Comparison of ENCODE assay signal across 10 mouse cellular contexts in the genomic region with DNA sequence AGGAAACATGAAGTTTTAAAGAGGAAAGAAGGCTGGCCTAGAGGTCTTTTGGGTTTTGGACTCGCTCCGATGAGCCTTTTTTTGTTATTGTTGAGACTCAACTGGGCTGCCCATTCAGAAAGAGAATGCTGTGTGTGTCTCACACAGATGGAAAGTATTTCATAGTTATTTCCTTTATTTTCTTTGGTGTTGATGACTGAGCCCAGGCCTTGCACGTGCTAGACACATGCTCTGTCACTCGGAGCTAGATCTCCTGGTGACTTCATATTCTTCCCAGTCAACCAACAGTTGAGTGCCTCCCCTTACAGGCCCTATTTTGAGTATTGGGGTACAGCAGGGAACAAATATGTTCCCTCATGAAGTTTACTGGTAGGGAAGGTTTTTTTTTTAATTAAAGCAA. TPM values are rescaled to one million over a fixed set of nuclear protein-coding genes. Genes with fewer than 3 reads are reported as not detected.
DNase-seq lines count a peak whose midpoint lies in the region; ATAC-seq and TF ChIP-seq lines count a peak whose summit lies in the region.
"Had no signal": no experiment of that assay in that cellular context is flagged by ENCODE, and none has a peak within 500 bp of the region (broad histone marks: within the 10 kb centered on the region; RNA-seq: fewer than 3 reads in every experiment).

No protein-coding gene starts in this region.

- peaks cover 0 to 12% of the 10 kb centered on the region in 2 experiments; a peak in 2 of 4 replicates for H3K4me1 ChIP-seq in heart, embryonic 14.5 days (ENCODE audit: control insufficient read depth in 2 of 2, insufficient read depth in 2 of 2, low read length in 2 of 2)
- H3K4me1 ChIP-seq in MEL (ENCODE audit: control insufficient read depth in 1 of 2, insufficient read depth in 2 of 2, low read length in 2 of 2) = peaks cover 10 to 26% of the 10 kb centered on the region in 2 experiments; a peak in 3 of 4 replicates
- 0 out of 2 replicates have a peak, but pooled peaks cover 2% of the 10 kb centered on the region for H3K4me1 ChIP-seq in hindbrain, embryonic 11.5 days (replicated peaks; ENCODE audit: control insufficient read depth, insufficient read depth, low read length)
- H3K4me1 ChIP-seq in midbrain, embryonic 11.5 days (ENCODE audit: control insufficient read depth, insufficient read depth, low read length) = peaks cover 7% of the 10 kb centered on the region; the same call in 1 of the 2 replicates

- 64% methylated on average over 4 of the region's 4 CpGs for WGBS in heart, embryonic 14.5 days
- WGBS in hindbrain, embryonic 11.5 days = 70% methylated on average over 4 of the region's 4 CpGs
- 77% methylated on average over 4 of the region's 4 CpGs for WGBS in midbrain, embryonic 11.5 days

- H3K4me3 ChIP-seq in heart, embryonic 14.5 days (ENCODE audit: control insufficient read depth in 1 of 2, insufficient read depth in 1 of 2, low read depth in 1 of 2, low read length in 2 of 2) = peak overlapping the region in 1 of 2 experiments; percentile 80; a peak in 2 of 4 replicates
- H3K4me3 ChIP-seq in MEL (ENCODE audit: control insufficient read depth in 1 of 2, insufficient read depth in 1 of 2, low read depth in 2 of 2, low read length in 2 of 2) = peak overlapping the region; percentile 68 to 78
- peak overlapping the region; percentile 85 for H3K4me3 ChIP-seq in hindbrain, embryonic 11.5 days (ENCODE audit: low read depth, low read length)
- H3K4me3 ChIP-seq in midbrain, embryonic 11.5 days (ENCODE audit: low read depth, low read length) = peak overlapping the region; percentile 85

- H3K27ac ChIP-seq in heart, embryonic 14.5 days (replicated peaks in 1 of 2; ENCODE audit: control insufficient read depth in 1 of 2, insufficient read depth in 1 of 2, low read depth in 2 of 2, low read length in 2 of 2) = no peak overlapping the region
- H3K27ac ChIP-seq in MEL (ENCODE audit: control insufficient read depth, low read depth, low read length) = peak overlapping the region; percentile 83
- H3K27ac ChIP-seq in hindbrain, embryonic 11.5 days (ENCODE audit: low read depth, low read length) = no peak overlapping the region
- no peak overlapping the region for H3K27ac ChIP-seq in midbrain, embryonic 11.5 days (ENCODE audit: low read depth, low read length)

- peak overlapping the region; percentile 87 for H3K4me2 ChIP-seq in heart, embryonic 14.5 days (ENCODE audit: low read length)
- H3K4me2 ChIP-seq in hindbrain, embryonic 11.5 days (replicated peaks; ENCODE audit: low read depth, low read length) = peak overlapping the region; percentile 51
- peak overlapping the region; percentile 63 for H3K4me2 ChIP-seq in midbrain, embryonic 11.5 days

- no peak for TF ChIP-seq CTCF in MEL (IDR thresholded peaks at IDR 0.05 in 2 of 3, conservative IDR thresholded peaks at IDR 0.05 in 1 of 3; ENCODE audit: control insufficient read depth in 1 of 3, insufficient read depth in 1 of 3, low read depth in 2 of 3, low read length in 3 of 3, poor library complexity in 1 of 3, severe bottlenecking in 1 of 3)

- no peaks in the 10 kb centered on the region for H3K9me3 ChIP-seq in heart, embryonic 14.5 days (ENCODE audit: control insufficient read depth, low read length)
- no peaks in the 10 kb centered on the region for H3K9me3 ChIP-seq in MEL (replicated peaks; ENCODE audit: insufficient read depth, low read length)
- no peaks in the 10 kb centered on the region for H3K9me3 ChIP-seq in hindbrain, embryonic 11.5 days (ENCODE audit: control insufficient read depth, low read length)
- H3K9me3 ChIP-seq in midbrain, embryonic 11.5 days (ENCODE audit: control insufficient read depth, low read length) = no peaks in the 10 kb centered on the region

- H3K79me2 ChIP-seq in MEL (ENCODE audit: control insufficient read depth, insufficient read depth, low read length, poor library complexity) = peaks cover 51% of the 10 kb centered on the region

- H3K9ac ChIP-seq in heart, embryonic 14.5 days (ENCODE audit: low read length) = no peak overlapping the region
- H3K9ac ChIP-seq in MEL (ENCODE audit: control insufficient read depth, low read depth, low read length, poor library complexity, severe bottlenecking) = peak overlapping the region; percentile 84
- H3K9ac ChIP-seq in hindbrain, embryonic 11.5 days (ENCODE audit: low read depth, low read length) = no peak overlapping the region
- no peak overlapping the region for H3K9ac ChIP-seq in midbrain, embryonic 11.5 days (ENCODE audit: low read length)

- ATAC-seq in heart, embryonic 14.5 days (ENCODE audit: insufficient number of reproducible peaks, insufficient read depth, low FRiP score, low read depth) = no peak
- ATAC-seq in hindbrain, embryonic 11.5 days (ENCODE audit: low FRiP score) = no peak
- ATAC-seq in midbrain, embryonic 11.5 days (ENCODE audit: low FRiP score) = no peak

- TF ChIP-seq EP300 in MEL (IDR thresholded peaks at IDR 0.05; ENCODE audit: low read depth in 1 of 2, low read length in 2 of 2) = no peak

- no peaks in the 10 kb centered on the region for H3K27me3 ChIP-seq in heart, embryonic 14.5 days (ENCODE audit: control insufficient read depth, insufficient read depth, low read length)
- H3K27me3 ChIP-seq in MEL (ENCODE audit: control insufficient read depth in 1 of 2, insufficient read depth in 2 of 2, low read length in 2 of 2) = no peaks in the 10 kb centered on the region
- H3K27me3 ChIP-seq in hindbrain, embryonic 11.5 days (ENCODE audit: control insufficient read depth, insufficient read depth, low read length) = no peaks in the 10 kb centered on the region
- no peaks in the 10 kb centered on the region for H3K27me3 ChIP-seq in midbrain, embryonic 11.5 days (ENCODE audit: control insufficient read depth, insufficient read depth, low read length)
- H3K27me3 ChIP-seq: Patski had no signal

- peaks cover 33% of the 10 kb centered on the region for H3K36me3 ChIP-seq in heart, embryonic 14.5 days (ENCODE audit: control insufficient read depth, insufficient read depth, low read length)
- H3K36me3 ChIP-seq in MEL (ENCODE audit: control insufficient read depth in 1 of 2, insufficient read depth in 2 of 2, low read length in 2 of 2) = peaks cover 13 to 34% of the 10 kb centered on the region in 2 experiments
- 0 out of 2 replicates have a peak, but pooled peaks cover 6% of the 10 kb centered on the region for H3K36me3 ChIP-seq in hindbrain, embryonic 11.5 days (ENCODE audit: control insufficient read depth, insufficient read depth, low read length)
- peaks cover 12% of the 10 kb centered on the region; the same call in 1 of the 2 replicates for H3K36me3 ChIP-seq in midbrain, embryonic 11.5 days (ENCODE audit: control insufficient read depth, insufficient read depth, low read length)

- intact Hi-C loops in heart, postnatal 25 days (cut with DNase I) = loop anchor here (5.0 kb wide), 3 partner anchors 49 to 119 kb away; partner anchors contain the start of gene Pafah1b1

- TF ChIP-seq RAD21 in MEL (IDR thresholded peaks at IDR 0.05; ENCODE audit: low read depth, low read length) = no peak

- DNase-seq in heart, postnatal 25 days (ENCODE audit: low spot score) = no peak
- DNase-seq in MEL (ENCODE audit: low read depth, low spot score) = peak; percentile 57
- no peak for DNase-seq in hindbrain, embryonic 11.5 days (ENCODE audit: low spot score)
- DNase-seq in midbrain, embryonic 11.5 days (ENCODE audit: low spot score, missing footprints) = no peak
- DNase-seq in spleen, adult 12 weeks (ENCODE audit: low spot score) = no peak
- no peak for DNase-seq in layer of hippocampus, postnatal 14 days (ENCODE audit: low spot score in 2 of 2)
- no peak for DNase-seq in layer of hippocampus, adult 9-11 months
- DNase-seq: thymus, postnatal 4 days had no signal

- TF ChIP-seq POLR2A in MEL (IDR thresholded peaks at IDR 0.05; ENCODE audit: control insufficient read depth in 1 of 2, insufficient read depth in 1 of 2, low read depth in 1 of 2, low read length in 2 of 2, poor library complexity in 1 of 2) = no peak

TF ChIP-seq in MEL, 35 proteins besides CTCF, POLR2A, EP300 and RAD21 (continues in another document):
- TF ChIP-seq TCF12 (IDR thresholded peaks at IDR 0.05; ENCODE audit: low read depth, low read length) (no peak), JUND (IDR thresholded peaks at IDR 0.05; ENCODE audit: low read depth, low read length) (no peak), E2F4 (IDR thresholded peaks at IDR 0.05; ENCODE audit: borderline replicate concordance, low read depth, low read length) (0 out of 2 replicates have a peak, but pooled peaks have one; percentile 2), SIN3A (IDR thresholded peaks at IDR 0.05; ENCODE audit: low read length) (no peak)

RNA-seq across cellular contexts. Expression of gene Mettl16, which starts 1.0 kb away (rescaled TPM):
- polyA plus RNA-seq in heart, embryonic 14.5 days (2014; fragmentation: Nextera tagmentation; extraction: Ambion mirVana) = 20.3 and 21.4 TPM in 2 replicates
- total RNA-seq in heart, postnatal 25 days (2021) = 10 to 100 TPM; 14.0 to 15.1 TPM
- total RNA-seq in MEL (2012; rRNA removed) = 110 and 116 TPM in 2 replicates
- 10 to 100 TPM in 1 of 2 experiments, not detected in 1; 76.3 TPM for polyA plus RNA-seq in MEL (2012; ENCODE audit: insufficient read depth in 1 of 2, insufficient read length in 2 of 2, low read depth in 1 of 2, low replicate concordance in 2 of 2, missing spikeins in 1 of 2)
- 45.0 and 46.8 TPM in 2 replicates for polyA plus RNA-seq in hindbrain, embryonic 11.5 days (2014; fragmentation: Nextera tagmentation; extraction: Ambion mirVana)
- 48.5 and 51.8 TPM in 2 replicates for polyA plus RNA-seq in midbrain, embryonic 11.5 days (2014; fragmentation: Nextera tagmentation; extraction: Ambion mirVana)
- 10 to 100 TPM; 18.1 to 26.4 TPM for total RNA-seq in layer of hippocampus, postnatal 14 days (2021)

RNA-seq across cellular contexts. Expression of gene Pafah1b1, which starts 47.2 kb away (rescaled TPM):
- polyA plus RNA-seq in heart, embryonic 14.5 days (2014; fragmentation: Nextera tagmentation; extraction: Ambion mirVana) = 66.6 and 71.4 TPM in 2 replicates
- total RNA-seq in heart, postnatal 25 days (2021) = 100 to 1,000 TPM; 206 to 224 TPM
- total RNA-seq in MEL (2012; rRNA removed) = 65.8 and 67.4 TPM in 2 replicates
- polyA plus RNA-seq in MEL (2012; ENCODE audit: insufficient read depth in 1 of 2, insufficient read length in 2 of 2, low read depth in 1 of 2, low replicate concordance in 2 of 2, missing spikeins in 1 of 2) = 10 to 100 TPM in 1 of 2 experiments, not detected in 1; 54.5 TPM
- polyA plus RNA-seq in hindbrain, embryonic 11.5 days (2014; fragmentation: Nextera tagmentation; extraction: Ambion mirVana) = 106 and 118 TPM in 2 replicates
- polyA plus RNA-seq in midbrain, embryonic 11.5 days (2014; fragmentation: Nextera tagmentation; extraction: Ambion mirVana) = 103 and 112 TPM in 2 replicates
- 100 to 1,000 TPM; 406 to 411 TPM for total RNA-seq in layer of hippocampus, postnatal 14 days (2021)

RNA-seq across cellular contexts. Expression of gene Mnt, which starts 59.1 kb away (rescaled TPM):
- polyA plus RNA-seq in heart, embryonic 14.5 days (2014; fragmentation: Nextera tagmentation; extraction: Ambion mirVana) = 3.5 and 3.7 TPM in 2 replicates
- total RNA-seq in heart, postnatal 25 days (2021) = 10 to 100 TPM in 1 of 2 experiments, 1 to 10 TPM in 1; 9.8 to 10.6 TPM
- total RNA-seq in MEL (2012; rRNA removed) = 5.8 and 7.7 TPM in 2 replicates
- polyA plus RNA-seq in MEL (2012; ENCODE audit: insufficient read depth in 1 of 2, insufficient read length in 2 of 2, low read depth in 1 of 2, low replicate concordance in 2 of 2, missing spikeins in 1 of 2) = 10 to 100 TPM in 1 of 2 experiments, not detected in 1; 37.3 TPM
- polyA plus RNA-seq in hindbrain, embryonic 11.5 days (2014; fragmentation: Nextera tagmentation; extraction: Ambion mirVana) = 4.8 and 5.0 TPM in 2 replicates
- 3.7 and 4.5 TPM in 2 replicates for polyA plus RNA-seq in midbrain, embryonic 11.5 days (2014; fragmentation: Nextera tagmentation; extraction: Ambion mirVana)
- total RNA-seq in layer of hippocampus, postnatal 14 days (2021) = 10 to 100 TPM; 28.4 to 29.6 TPM
